Mouse (Mus musculus) heart, postnatal 0 days (tissue): Measurements from ENCODE around the gene Padi2. TPM values are rescaled to one million over a fixed set of nuclear protein-coding genes. Genes with fewer than 3 reads are reported as not detected.
A peak's percentile ranks its signal among the peaks of the same experiment; 100 is the strongest.

Source experiments
- ATAC-seq: fragments of 200-750 bp; cut with Nextera tagmentation; 2 replicates; pipeline ENCODE4 v1.8.0; 2017; ENCODE audit warnings: low read depth, moderate number of reproducible peaks, moderate library complexity; ENCODE audit not compliant: insufficient read depth
- DNase-seq: peaks from one replicate; pipeline ENCODE4 v3.0.0-alpha.2; 2016; ENCODE audit warnings: low spot score
- H3K27ac ChIP-seq: fragments of 300-500 bp; sonication (generic); 2 replicates; pipeline ENCODE4 v1.5.1; 2014; ENCODE audit warnings: low read depth, mild to moderate bottlenecking
- H3K27me3 ChIP-seq: fragments of 300-500 bp; sonication (generic); 2 replicates; pipeline ENCODE4 v1.6.1; 2014; ENCODE audit warnings: low read length, mixed read lengths; ENCODE audit not compliant: control insufficient read depth, insufficient read depth
- H3K36me3 ChIP-seq: fragments of 300-500 bp; sonication (generic); replicated peaks from 2 replicates; pipeline ENCODE4 v1.6.1; 2014; ENCODE audit warnings: low read length, mixed read lengths; ENCODE audit not compliant: control insufficient read depth, insufficient read depth
- H3K4me1 ChIP-seq: fragments of 300-500 bp; sonication (generic); 2 replicates; pipeline ENCODE4 v1.6.1; 2014; ENCODE audit warnings: antibody characterized with exemption; ENCODE audit not compliant: control insufficient read depth, insufficient read depth
- H3K4me2 ChIP-seq: fragments of 300-500 bp; sonication (generic); 2 replicates; pipeline ENCODE4 v1.6.1; 2014; ENCODE audit warnings: low read depth, mild to moderate bottlenecking, low read length, moderate library complexity
- H3K4me3 ChIP-seq: fragments of 300-500 bp; sonication (generic); 2 replicates; pipeline ENCODE4 v1.5.1; 2014; ENCODE audit warnings: low read depth, low read length
- H3K9ac ChIP-seq: fragments of 300-500 bp; sonication (generic); replicated peaks from 2 replicates; pipeline ENCODE4 v1.6.1; 2014; ENCODE audit warnings: low read depth, low read length, mixed read lengths
- H3K9me3 ChIP-seq: fragments of 300-500 bp; sonication (generic); replicated peaks from 2 replicates; pipeline ENCODE4 v1.6.1; 2016; ENCODE audit warnings: low read length; ENCODE audit not compliant: control insufficient read depth
- CTCF ChIP-seq: IDR thresholded peaks from 2 replicates; pipeline ENCODE4 v1.5.1; 2016; ENCODE audit warnings: antibody characterized with exemption, control low read depth, low read depth
- EP300 ChIP-seq: IDR thresholded peaks from 2 replicates; pipeline ENCODE4 v1.6.1; 2016; ENCODE audit warnings: antibody characterized with exemption, low read depth
- WGBS: fragments of 180-500 bp; shearing (Covaris S2); extraction: QIAGEN DNeasy Blood & Tissue Kit; methylation state at CpG from one replicate; pipeline ENCODE4 v1.1.7; 2014; 5-methylcytosine and 5-hydroxymethylcytosine counted together
- polyA plus RNA-seq: library from polyadenylated mRNA; unstranded; fragments of >200 nt; fragmentation: Nextera tagmentation; extraction: Ambion mirVana; gene quantifications from 2 replicates; pipeline ENCODE4 v1.2.1, GENCODE M21; 2015
- total RNA-seq: library from RNA; depleted of rRNA; stranded (reverse); fragments of >200 nt; gene quantifications from 2 replicates; pipeline ENCODE4 v1.2.3, GENCODE M21; 2014; ENCODE audit warnings: low replicate concordance

The Padi2 gene
- total and polyA plus RNA-seq, 2 experiments from 2014 or later = 0.31 to 0.44 TPM

DNA sequence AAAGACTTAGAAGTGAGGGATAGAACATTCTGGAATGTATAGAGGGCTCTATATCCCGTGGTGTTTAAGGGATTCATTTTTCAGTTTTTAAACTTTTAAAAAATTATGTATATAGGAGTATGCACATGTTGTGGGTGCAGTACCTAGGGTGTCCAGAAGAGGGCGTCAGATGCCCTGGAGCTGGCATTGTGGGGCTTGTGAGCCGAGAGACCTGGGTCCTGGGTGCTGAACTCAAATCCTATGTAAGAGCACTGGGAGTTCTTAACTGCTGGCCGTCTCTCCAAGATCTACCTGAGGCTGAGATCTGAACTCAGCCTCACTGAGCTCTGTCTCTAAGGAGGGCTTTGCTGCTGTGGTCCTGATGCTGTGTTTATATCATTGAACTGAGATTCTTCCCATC is 23.8 kb upstream of the Padi2 start:
- WGBS = 54% methylated on average over 4 of the region's 4 CpGs
- no peak overlapping the region for H3K9ac ChIP-seq
- no peak overlapping the region for H3K4me2 ChIP-seq
- DNase-seq (no peak), ATAC-seq (no peak)
- no peaks in the 10 kb centered on the region for H3K27me3 ChIP-seq
- no peak for TF ChIP-seq CTCF
- no peak for TF ChIP-seq EP300
- H3K4me3 ChIP-seq = no peak overlapping the region
- no peak overlapping the region for H3K27ac ChIP-seq
- H3K36me3 ChIP-seq = no peaks in the 10 kb centered on the region
- H3K9me3 ChIP-seq = no peaks in the 10 kb centered on the region
- no peaks in the 10 kb centered on the region for H3K4me1 ChIP-seq

DNA sequence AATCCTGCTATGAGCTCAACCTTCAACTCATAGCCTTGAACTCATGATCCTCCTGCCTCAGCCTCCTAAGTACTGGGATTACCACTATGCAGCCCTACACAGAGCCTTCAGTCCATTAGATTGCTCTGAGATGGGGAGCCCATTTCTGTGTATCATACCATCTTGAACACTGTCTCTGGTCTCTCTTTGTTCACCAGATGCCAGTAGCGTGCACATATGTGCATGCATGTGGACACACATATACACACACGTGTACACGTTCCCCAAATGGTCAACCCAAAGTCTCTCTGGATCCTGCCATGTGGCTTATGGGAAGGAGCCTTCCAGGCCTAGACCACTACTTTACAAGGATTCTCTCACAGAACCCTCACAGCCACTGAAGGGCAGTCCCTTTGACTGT is 23.2 kb upstream of the Padi2 start:
- ATAC-seq (no peak), DNase-seq (no peak)
- no peak overlapping the region for H3K9ac ChIP-seq
- H3K9me3 ChIP-seq = no peaks in the 10 kb centered on the region
- WGBS = 97% methylated on average over 3 of the region's 3 CpGs
- no peak for TF ChIP-seq EP300
- no peak for TF ChIP-seq CTCF
- H3K4me2 ChIP-seq = no peak overlapping the region
- no peak overlapping the region for H3K4me3 ChIP-seq
- no peaks in the 10 kb centered on the region for H3K27me3 ChIP-seq
- no peaks in the 10 kb centered on the region for H3K36me3 ChIP-seq
- no peaks in the 10 kb centered on the region for H3K4me1 ChIP-seq
- H3K27ac ChIP-seq = no peak overlapping the region

DNA sequence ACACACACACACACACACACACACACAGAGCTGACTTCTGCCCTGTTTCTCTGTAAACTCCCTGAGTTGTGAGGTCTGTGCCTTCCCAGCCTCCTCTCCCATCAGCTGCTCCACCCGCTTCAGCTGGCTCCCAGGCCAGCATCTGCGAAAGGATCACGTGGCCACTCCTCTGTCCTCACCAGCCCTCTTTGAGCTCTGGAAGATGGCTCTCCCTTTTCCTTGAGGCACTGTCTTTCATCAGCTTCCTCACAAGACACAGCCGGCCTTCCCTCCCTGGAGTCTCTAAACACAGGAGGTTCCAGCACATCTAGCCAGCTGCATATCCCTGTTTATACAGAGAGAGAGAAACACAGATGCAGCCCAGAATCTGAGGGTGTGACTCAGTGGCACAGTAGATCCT is 22.3 kb upstream of the Padi2 start:
- no peaks in the 10 kb centered on the region for H3K9me3 ChIP-seq
- H3K4me1 ChIP-seq = no peaks in the 10 kb centered on the region
- no peak overlapping the region for H3K4me3 ChIP-seq
- H3K27me3 ChIP-seq = no peaks in the 10 kb centered on the region
- 37% methylated on average over 4 of the region's 4 CpGs for WGBS
- no peaks in the 10 kb centered on the region for H3K36me3 ChIP-seq
- no peak overlapping the region for H3K27ac ChIP-seq
- no peak overlapping the region for H3K9ac ChIP-seq
- DNase-seq = peak; percentile 15
- H3K4me2 ChIP-seq = no peak overlapping the region
- peak; percentile 44 for ATAC-seq
- TF ChIP-seq EP300 = no peak

DNA sequence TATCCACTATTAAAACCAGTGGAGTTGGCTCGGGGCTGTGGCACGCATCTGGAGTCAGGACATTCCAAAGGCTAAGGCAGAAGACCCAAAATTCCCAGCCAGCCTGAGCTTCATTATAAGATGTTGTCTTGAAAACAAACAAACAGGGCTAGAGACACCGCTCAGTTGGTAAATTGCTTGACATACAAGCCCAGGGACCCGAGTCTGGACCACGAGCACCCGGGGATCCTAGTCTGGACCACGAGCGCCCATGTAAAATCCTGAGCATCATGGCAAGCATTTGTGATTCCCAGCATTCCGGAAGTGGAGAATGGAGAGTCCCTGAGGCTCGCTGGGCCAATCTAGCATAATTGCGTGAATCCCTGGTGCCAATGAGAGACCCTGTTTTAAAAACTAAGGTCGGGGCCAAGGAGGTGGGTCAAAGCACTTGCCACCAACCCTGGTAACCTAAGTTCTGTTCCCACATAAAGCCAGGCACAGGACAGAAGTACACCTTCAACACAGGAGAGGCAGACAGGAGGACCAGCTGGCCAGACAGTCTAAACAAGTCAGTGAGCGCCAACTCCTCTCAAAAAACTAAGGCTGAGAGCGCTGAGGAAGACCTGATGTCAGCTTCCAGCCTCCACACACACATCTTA is 14.5 kb upstream of the Padi2 start:
- DNase-seq = no peak
- TF ChIP-seq CTCF (no peak), EP300 (no peak)
- ATAC-seq = no peak
- Histone ChIP-seq H3K27ac (no peak overlapping the region), H3K9me3 (peaks cover 11% of the 10 kb centered on the region), H3K4me3 (no peak overlapping the region), H3K9ac (no peak overlapping the region), H3K4me1 (no peaks in the 10 kb centered on the region), H3K4me2 (no peak overlapping the region), H3K27me3 (no peaks in the 10 kb centered on the region), H3K36me3 (no peaks in the 10 kb centered on the region)
- WGBS = 88% methylated on average over 14 of the region's 14 CpGs

DNA sequence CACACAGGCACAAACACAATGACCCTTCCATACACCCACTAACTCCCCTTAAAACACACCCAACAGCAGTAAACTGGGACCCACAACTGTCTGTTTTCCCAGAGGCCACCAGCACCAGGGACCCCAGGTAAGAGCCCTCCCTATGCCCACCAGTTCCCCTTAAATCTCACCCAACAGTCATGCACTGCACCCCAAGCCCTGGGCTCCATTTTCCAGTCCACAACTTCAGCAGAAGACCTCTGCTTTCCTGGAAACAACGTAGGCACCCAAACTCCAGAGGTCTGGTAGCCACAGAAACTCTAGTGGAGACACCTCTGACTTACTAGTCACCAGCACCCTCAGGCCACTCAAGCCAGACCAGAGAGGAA is 14.0 kb upstream of the Padi2 start:
- H3K27ac ChIP-seq = no peak overlapping the region
- no peak overlapping the region for H3K4me3 ChIP-seq
- peaks cover 11% of the 10 kb centered on the region for H3K9me3 ChIP-seq
- H3K36me3 ChIP-seq = no peaks in the 10 kb centered on the region
- no peak for TF ChIP-seq CTCF
- TF ChIP-seq EP300 = no peak
- WGBS = 68% methylated on average over 1 of the region's 1 CpGs
- H3K9ac ChIP-seq = no peak overlapping the region
- H3K4me2 ChIP-seq = no peak overlapping the region
- no peak for DNase-seq
- no peaks in the 10 kb centered on the region for H3K27me3 ChIP-seq
- H3K4me1 ChIP-seq = no peaks in the 10 kb centered on the region
- no peak for ATAC-seq

DNA sequence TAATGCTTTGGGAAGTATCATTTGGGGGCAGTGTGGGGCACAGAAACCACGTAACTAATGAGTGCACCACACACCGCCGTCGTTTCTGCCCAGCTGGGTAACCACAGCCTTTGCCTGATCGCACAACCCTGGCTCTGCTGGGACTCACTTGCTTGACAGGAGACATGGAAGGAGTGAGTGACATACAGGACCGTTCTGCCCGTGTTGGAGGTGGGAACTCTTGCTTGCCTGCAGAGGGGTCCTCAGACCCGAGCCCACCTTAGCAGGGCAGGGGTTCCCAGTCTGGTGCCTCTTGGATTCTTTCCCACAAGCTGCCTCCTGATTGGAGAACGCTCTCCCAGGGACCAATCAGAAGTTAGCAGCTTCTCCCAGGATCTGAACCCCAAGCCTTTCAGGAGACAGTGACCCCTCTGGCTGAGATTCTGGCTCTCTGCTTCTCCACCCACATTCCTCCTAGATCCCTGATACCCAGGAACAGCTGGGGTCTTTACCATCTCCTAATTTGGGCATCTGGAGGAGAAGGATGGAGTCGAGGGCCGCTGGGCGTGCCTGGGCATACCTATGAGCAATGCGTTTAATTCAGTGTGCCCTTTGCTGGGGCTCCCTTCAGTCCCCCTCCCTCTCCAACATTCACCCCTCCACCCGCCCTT is 1.2 kb upstream of the Padi2 start:
- Histone ChIP-seq H3K9me3 (no peaks in the 10 kb centered on the region), H3K4me1 (peaks cover 5% of the 10 kb centered on the region; the same call in 1 of the 2 replicates), H3K9ac (no peak overlapping the region), H3K27me3 (peaks cover 39% of the 10 kb centered on the region), H3K4me2 (no peak overlapping the region), H3K4me3 (no peak overlapping the region), H3K27ac (no peak overlapping the region), H3K36me3 (no peaks in the 10 kb centered on the region)
- ATAC-seq (no peak), DNase-seq (no peak)
- TF ChIP-seq CTCF (no peak), EP300 (no peak)
- 56% methylated on average over 14 of the region's 14 CpGs for WGBS
